Mouse (Mus musculus) Patski (cell line): ENCODE measurements around the gene Ccser1. TPM values are rescaled to one million over a fixed set of nuclear protein-coding genes. Genes with fewer than 3 reads are reported as not detected.
A peak's percentile ranks its signal among the peaks of the same experiment; 100 is the strongest.

ENCODE experiments used
- ATAC-seq: fragments of 100-300 bp; one replicate; pipeline ENCODE4 v1.8.0; 2021
- CTCF ChIA-PET: fragments of 350-600 bp; sonication (Branson Sonifier 250); formaldehyde crosslinking; loops from one replicate; lab custom pipeline; 2022; ENCODE audit warnings: inconsistent platforms; lab: Charles Lee
- POLR2A ChIA-PET: fragments of 350-600 bp; sonication (Branson Sonifier 250); formaldehyde crosslinking; loops from one replicate; lab custom pipeline; 2022; ENCODE audit warnings: antibody characterized with exemption, inconsistent platforms; lab: Charles Lee
- DNase-seq: peaks from one replicate; pipeline ENCODE4 v3.0.0-alpha.2; 2011; ENCODE audit warnings: low read depth, low spot score
- H3K27me3 ChIP-seq: fragments of 371-371 bp; one replicate; pipeline ENCODE4 v1.5.1; 2021
- CTCF ChIP-seq: fragments of 100-300 bp; IDR thresholded peaks from one replicate; pipeline ENCODE4 v1.5.1; 2021
- in situ Hi-C: fragments of 300-500 bp; cut with MboI; formaldehyde crosslinking; loops from 3 replicates; pipeline ENCODE4 v1.11.1; 2018; ENCODE audit warnings: low pct_unique_long_range_greater_than_20kb, mixed read lengths
- polyA plus RNA-seq: library from polyadenylated mRNA; unstranded; gene quantifications from one replicate; pipeline ENCODE4 v1.2.3, GENCODE M21; 2021

Ccser1 gene
- polyA plus RNA-seq = 1.6 TPM

DNA sequence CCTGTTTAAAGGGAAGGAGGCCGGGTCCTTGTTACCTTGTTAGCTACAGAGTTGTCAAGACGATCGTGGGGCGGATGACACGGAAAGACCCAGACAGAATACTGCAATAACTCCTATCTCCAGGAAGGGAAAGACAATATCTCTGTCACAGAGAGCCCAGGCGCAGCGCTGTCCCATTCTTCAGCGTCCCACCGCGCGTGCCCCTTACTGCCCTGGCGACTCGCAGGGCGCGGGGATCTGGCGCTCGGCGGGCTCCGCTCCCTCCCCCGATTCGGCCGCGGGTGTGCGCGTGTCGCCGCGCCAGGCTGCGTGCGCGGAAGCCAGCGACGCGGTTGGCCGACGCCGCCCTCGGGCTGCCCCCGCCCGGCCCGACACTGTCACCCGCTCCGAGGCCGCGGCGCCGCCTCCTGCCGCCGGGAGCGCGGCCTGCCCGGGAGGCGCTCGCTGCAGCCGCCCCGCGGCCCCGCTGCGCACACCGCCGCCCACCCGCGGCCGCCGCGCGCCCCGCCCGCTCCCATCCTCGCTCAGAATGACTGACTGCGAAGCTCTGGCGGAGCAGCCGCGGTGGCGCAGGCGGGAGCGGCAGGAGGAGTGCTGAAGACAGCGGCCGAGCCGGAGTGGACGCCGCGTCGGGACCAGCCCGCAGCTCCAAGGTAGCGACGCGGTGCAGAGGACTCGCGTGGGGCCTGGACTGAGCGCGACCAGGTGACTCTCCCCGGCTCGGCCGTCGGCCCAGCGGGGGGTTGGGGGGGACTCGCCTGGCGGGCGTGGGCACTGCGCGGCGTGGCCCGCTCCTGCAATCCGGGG lies at the start of gene Ccser1:
TSS of gene Ccser1 (plus strand) at position 376 of the 807 bp plus-strand sequence.
- no peak for DNase-seq
- in situ Hi-C loops = no loop called here
- H3K27me3 ChIP-seq = peaks cover 20% of the 10 kb centered on the region
- ChIA-PET POLR2A (no interaction called here), CTCF (interaction anchor here (1.2 kb wide), 1 partner anchor 30 kb away, joined by 3 read pairs; no protein-coding TSS in a partner anchor)
- peak; percentile 90 for ATAC-seq
- TF ChIP-seq CTCF = no peak

DNA sequence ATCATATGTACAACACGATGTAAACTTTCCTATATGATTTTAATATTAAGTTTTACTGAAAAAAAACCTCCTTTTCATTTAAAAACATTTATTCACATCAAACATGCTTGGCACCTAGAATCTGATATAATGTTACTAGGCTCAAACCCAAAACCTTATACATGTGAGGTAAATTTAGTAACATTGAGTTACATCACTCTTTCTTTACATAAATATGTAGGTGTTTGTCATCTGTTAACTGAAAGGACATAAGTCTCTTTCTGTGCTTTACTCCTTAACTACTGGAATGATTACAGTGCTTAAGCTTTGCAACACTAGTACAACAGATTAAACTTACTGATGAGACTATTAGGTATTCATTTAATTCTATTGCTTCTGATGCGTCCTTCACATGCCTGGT lies 43.7 kb upstream of the Ccser1 start:
- H3K27me3 ChIP-seq = peaks cover 29% of the 10 kb centered on the region
- DNase-seq (no peak), ATAC-seq (no peak)
- ChIA-PET POLR2A (no interaction called here), CTCF (no interaction called here)
- TF ChIP-seq CTCF = no peak
- in situ Hi-C loops = no loop called here

DNA sequence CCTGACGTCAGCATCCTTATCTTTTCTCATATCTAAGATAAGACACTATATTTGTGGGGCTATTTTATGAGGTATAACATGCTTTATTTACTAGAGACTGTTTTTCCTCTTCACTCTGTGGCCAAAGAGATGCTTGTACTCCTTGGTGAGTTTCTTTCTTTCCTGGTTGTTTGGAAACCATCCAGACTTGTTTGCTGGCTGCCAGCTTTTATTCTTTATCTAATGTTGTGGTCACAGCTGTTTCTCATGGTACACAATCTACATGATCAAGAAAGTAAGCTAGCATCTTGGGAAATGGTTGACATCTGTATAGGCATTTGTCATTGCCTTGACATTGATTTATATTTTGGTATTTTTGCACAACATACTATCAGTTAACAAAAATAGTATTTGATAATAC lies 37.1 kb upstream of the Ccser1 start:
- DNase-seq = no peak

GRCm38 (mm10) chr6:61152924-61153323 lies 27.2 kb upstream of the Ccser1 start:
- ChIA-PET POLR2A (no interaction called here), CTCF (interaction anchor here (1.4 kb wide), 2 partner anchors 10 to 13 kb away, joined by 4 to 5 read pairs; no protein-coding TSS in a partner anchor)
- in situ Hi-C loops = no loop called here
- no peak for TF ChIP-seq CTCF
- ATAC-seq = no peak
- DNase-seq = no peak
- H3K27me3 ChIP-seq = peaks cover 5% of the 10 kb centered on the region

More for the DNA sequence above, 37.1 kb upstream of the Ccser1 start:
- no peak for TF ChIP-seq CTCF
- in situ Hi-C loops = no loop called here
- POLR2A ChIA-PET = no interaction called here
- H3K27me3 ChIP-seq = no peaks in the 10 kb centered on the region
- CTCF ChIA-PET = no interaction called here
- no peak for ATAC-seq

- CTCF ChIA-PET = no interaction called here
- TF ChIP-seq CTCF = no peak
- POLR2A ChIA-PET = no interaction called here
These were observed 25.5 kb upstream of the Ccser1 start for GRCm38 (mm10) chr6:61154654-61155053.

GRCm38 (mm10) chr6:61155059-61155629 lies 25.0 kb upstream of the Ccser1 start:
- DNase-seq (no peak), ATAC-seq (no peak)
- no peak for TF ChIP-seq CTCF
- CTCF ChIA-PET = no interaction called here
- POLR2A ChIA-PET = no interaction called here
- in situ Hi-C loops = no loop called here
- H3K27me3 ChIP-seq = peaks cover 5% of the 10 kb centered on the region

More at GRCm38 (mm10) chr6:61154654-61155053, 25.5 kb upstream of the Ccser1 start:
- peaks cover 5% of the 10 kb centered on the region for H3K27me3 ChIP-seq
- in situ Hi-C loops = no loop called here
- DNase-seq = no peak
- ATAC-seq = no peak

DNA sequence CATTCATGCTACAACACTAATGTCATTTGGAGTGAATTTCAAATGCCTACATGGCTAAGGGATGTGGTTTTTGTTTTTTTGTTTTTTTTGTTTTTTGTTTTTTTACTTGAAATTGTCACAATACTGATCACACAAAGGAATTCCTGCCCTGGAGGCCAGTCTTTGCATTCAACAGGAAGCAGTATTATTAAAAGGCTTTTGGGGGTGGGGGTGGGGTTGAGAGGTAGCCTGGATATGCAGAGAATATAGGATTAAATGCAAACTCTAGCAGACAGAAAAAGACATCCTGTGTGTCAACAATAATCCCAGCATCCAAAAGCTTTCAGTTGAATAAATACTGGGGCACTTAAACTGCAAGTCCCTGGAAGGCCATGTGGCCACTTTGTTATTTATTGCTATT lies 24.4 kb upstream of the Ccser1 start:
- CTCF ChIA-PET = no interaction called here
- ATAC-seq (no peak), DNase-seq (no peak)
- TF ChIP-seq CTCF = no peak
- POLR2A ChIA-PET = no interaction called here
- in situ Hi-C loops = no loop called here
- peaks cover 6% of the 10 kb centered on the region for H3K27me3 ChIP-seq

- in situ Hi-C loops = no loop called here
- no peak for TF ChIP-seq CTCF
- H3K27me3 ChIP-seq = peaks cover 6% of the 10 kb centered on the region
- POLR2A ChIA-PET = no interaction called here
- CTCF ChIA-PET = interaction anchor here (1.3 kb wide), 1 partner anchor 9 kb away, joined by 5 read pairs; no protein-coding TSS in a partner anchor
- DNase-seq (no peak), ATAC-seq (no peak)
These were observed 18.0 kb upstream of the Ccser1 start for GRCm38 (mm10) chr6:61162117-61162516.

GRCm38 (mm10) chr6:61166891-61167290 lies 13.2 kb upstream of the Ccser1 start:
- in situ Hi-C loops = no loop called here
- ATAC-seq (no peak), DNase-seq (no peak)
- POLR2A ChIA-PET = no interaction called here
- CTCF ChIA-PET = no interaction called here
- TF ChIP-seq CTCF = no peak
- peaks cover 3% of the 10 kb centered on the region for H3K27me3 ChIP-seq

GRCm38 (mm10) chr6:61176126-61176525 lies 4.0 kb upstream of the Ccser1 start:
- CTCF ChIA-PET = no interaction called here
- ATAC-seq = no peak
- POLR2A ChIA-PET = no interaction called here
- TF ChIP-seq CTCF = no peak
- DNase-seq = no peak
- in situ Hi-C loops = no loop called here
- H3K27me3 ChIP-seq = peaks cover 21% of the 10 kb centered on the region

GRCm38 (mm10) chr6:61177476-61177875 lies 2.6 kb upstream of the Ccser1 start:
- TF ChIP-seq CTCF = no peak
- DNase-seq (no peak), ATAC-seq (no peak)
- peaks cover 25% of the 10 kb centered on the region for H3K27me3 ChIP-seq
- in situ Hi-C loops = no loop called here
- POLR2A ChIA-PET = no interaction called here
- CTCF ChIA-PET = no interaction called here
